Mouse (Mus musculus): ENCODE data around the gene H2-K1.

Gene H2-K1

GRCm38 (mm10) chr17:33952879-33953278 is 47.3 kb downstream of the H2-K1 start:
- no peak for TF ChIP-seq GATA4 (IDR thresholded peaks at IDR 0.05; ENCODE audit: insufficient replicate concordance, low read length)

DNA sequence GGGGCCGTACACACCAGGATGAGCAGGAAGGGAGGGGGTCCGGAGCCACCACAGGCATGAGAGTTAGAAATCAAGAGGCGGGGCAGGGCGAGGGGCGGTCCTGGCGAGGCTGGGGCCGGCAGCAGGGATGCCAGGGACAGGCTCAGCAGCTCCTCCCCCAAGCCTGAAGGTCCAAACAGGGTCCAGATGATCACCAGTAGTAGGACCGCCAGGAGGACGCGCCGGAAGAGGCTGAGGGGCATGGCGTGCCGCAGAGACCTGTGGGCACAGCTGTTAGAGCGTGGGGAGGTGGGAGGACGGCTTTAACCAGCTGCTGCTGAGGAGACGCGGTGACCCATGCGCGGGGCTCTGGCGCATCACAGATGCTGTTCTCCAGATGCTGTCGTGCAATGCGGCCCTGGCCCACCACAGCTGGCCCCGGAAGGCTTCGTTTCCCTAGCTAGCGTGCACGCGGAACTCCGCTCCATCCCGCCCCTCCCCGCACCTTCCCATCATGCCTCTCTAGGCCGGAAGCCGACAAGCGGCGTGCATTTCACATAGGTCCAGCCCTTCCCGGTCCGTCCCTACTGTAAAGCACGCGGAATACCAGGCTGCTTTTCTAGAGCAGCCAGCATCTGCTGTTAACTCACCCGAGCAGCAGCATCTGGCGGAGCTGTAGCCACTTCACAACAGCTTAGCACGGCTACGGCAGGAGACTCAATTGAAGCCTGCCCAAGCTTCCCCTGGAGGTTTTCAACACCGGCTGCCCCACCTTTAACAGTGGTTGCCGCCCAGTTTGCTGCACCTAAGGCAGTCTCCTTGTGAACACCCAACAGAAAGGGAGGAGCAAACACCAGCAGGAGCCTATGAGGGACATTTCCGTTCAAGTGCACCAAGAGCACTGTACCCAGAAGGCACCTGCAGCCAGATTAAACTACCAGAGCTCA is 48.9 kb downstream of the H2-K1 start, which contains the start of gene B3galt4:
Gene B3galt4 (minus strand): TSS at position 468 of the 926 bp plus-strand sequence.
- TF ChIP-seq GATA4 (IDR thresholded peaks at IDR 0.05; ENCODE audit: insufficient replicate concordance, low read length) = no peak

DNA sequence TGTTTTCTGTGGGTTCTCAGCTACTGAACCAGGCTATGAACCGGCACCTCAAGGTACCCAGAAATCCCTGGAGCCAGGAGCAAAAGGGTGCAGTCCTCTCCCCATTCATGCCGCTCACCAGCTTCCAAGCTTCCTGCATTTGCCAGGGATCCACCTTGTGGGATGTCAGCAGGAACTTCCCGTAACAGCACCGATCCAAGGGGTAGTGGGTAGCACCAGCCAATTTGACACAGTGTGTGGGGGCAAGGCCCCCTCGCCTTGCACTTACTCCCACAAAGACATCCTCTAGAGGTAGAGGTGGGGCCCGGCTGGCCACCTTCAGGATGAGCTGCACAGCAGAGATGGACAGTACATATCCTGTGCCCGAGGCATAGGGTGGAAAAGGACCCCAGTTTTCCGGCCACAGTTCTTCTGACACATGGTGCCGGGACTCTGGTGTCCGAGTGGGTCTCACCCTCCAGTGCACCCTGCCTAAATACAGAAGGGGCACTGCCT is 50.0 kb downstream of the H2-K1 start:
- TF ChIP-seq GATA4 (IDR thresholded peaks at IDR 0.05; ENCODE audit: insufficient replicate concordance, low read length) = no peak

DNA sequence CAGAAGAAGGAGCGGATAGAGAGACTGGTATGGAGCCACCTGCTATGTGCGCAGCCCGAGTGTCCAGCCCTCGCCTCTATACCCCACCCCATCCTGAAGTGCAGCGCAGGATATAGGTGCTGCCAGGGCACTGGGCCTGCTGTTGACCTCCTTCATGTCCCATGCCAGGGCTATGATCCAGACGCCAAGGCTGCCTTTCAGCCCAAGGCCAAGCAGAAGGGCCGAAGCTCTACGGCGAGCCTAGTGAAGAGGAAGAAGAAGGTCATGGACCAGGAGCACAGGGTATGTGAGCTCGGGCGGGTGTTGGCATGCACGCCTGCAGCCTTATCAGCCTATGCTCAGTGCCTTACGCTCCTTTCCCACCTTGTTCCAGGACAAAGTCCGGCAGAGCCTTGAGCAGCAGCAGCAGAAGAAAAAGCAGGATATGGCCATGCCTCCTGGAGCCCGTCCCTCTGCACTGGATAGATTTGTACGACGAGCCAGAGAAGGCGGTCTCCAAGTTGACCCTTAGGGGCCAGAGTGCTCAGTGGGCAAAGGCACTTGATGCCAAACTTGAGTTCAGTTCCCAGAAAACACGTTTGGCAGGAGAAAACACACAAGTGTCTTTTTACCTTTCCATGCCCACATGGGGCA is 51.1 kb downstream of the H2-K1 start:
- TF ChIP-seq GATA4 (IDR thresholded peaks at IDR 0.05; ENCODE audit: insufficient replicate concordance, low read length) = no peak

- TF ChIP-seq GATA4 (IDR thresholded peaks at IDR 0.05; ENCODE audit: insufficient replicate concordance, low read length) = no peak
Observed at GRCm38 (mm10) chr17:33948090-33948904, 51.9 kb downstream of the H2-K1 start.

GRCm38 (mm10) chr17:33947430-33948089 is 52.6 kb downstream of the H2-K1 start:
- no peak for TF ChIP-seq GATA4 (IDR thresholded peaks at IDR 0.05; ENCODE audit: insufficient replicate concordance, low read length)

Data from liver, adult (tissue).